Mouse (Mus musculus) hindlimb bud, embryonic 11.5 days (tissue): Measurements from ENCODE around the gene Sema3g.

Source experiments
- DNase-seq: peaks from one replicate; pipeline ENCODE4 v3.0.0-alpha.2; 2012; ENCODE audit warnings: low read depth, low spot score; ENCODE audit errors: extremely low spot score

Sema3g gene

DNA sequence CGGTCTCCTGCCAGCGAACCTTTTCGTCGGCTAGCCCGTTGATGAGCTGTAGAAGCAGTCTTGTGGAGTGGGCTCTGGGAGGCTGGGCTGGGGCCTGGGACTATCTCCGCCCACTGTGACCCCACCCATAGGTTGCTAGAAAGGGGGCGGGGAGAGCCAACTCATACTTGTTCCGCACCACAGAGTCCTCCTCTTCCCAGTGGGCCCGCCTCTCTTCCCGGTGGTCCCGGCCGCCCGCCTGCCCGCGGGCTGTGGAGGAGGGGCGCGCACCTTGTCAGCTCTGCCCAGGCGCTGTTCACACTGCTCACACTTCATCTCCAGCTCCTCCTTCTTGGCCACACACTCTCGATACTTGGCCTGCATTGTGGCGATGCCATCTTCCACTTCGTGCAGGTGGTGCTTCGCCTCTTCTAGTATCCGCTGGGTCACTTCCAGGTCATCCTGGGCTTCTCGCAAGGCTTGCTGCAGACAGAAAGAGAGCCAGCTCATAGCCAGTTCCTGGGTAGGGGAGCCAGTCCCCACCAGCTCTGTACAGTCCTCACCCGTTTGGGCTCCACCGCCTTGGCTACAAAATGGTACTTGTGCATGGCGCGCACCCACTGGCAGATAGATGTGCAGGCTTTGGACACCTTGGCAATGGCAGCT is 51.9 kb downstream of the Sema3g start:
- DNase-seq = peak; percentile 44

DNA sequence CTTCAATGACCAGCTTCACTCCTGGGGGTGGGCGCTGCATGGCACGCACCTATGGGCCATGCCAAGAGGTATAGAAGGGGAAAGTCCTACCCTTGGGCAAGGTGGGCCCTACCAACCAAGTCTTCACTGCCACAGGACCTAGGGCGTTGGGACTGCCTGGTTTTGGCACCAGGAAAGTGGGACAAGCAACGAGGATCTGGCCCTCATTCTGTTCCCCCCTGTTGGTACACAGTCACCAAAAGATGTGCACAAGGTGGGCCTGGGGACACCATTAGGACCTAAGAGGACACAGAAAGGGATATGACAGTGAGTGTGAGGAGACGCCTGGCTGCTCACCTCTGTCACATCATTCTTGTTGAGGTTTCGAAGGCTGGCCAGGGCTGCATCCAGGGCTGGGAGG is 53.5 kb downstream of the Sema3g start:
- no peak for DNase-seq

DNA sequence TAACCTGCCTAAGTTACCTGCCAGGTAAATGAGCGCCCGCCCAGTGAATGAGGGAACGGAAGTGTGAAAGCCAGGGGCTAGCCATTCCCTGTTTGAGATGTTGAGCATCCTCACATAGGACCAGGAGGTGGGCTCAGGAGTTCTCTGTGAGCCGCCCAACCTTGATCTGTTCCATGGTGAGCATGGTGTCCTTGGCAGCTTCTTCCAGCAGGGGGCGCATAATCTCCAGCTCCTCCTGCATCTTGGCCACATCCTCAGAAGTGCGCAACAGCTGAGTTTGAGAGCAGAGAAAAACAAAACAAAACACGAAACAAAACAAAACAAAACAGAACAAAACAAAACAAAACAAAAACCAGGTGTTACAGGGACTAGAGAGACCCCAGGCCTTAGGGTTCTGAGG is 54.5 kb downstream of the Sema3g start:
- DNase-seq = peak; percentile 44
